Mouse (Mus musculus) ES-Bruce4 (cell line): ENCODE measurements around the gene Elfn2.

Experiments used
- CTCF ChIP-seq: IDR thresholded peaks from one replicate; pipeline ENCODE4 v1.8.1; 2011; ENCODE audit warnings: low read depth, low read length
- EP300 ChIP-seq: IDR thresholded peaks from 2 replicates; pipeline ENCODE4 v1.6.1; 2011; ENCODE audit warnings: low read depth, low read length; ENCODE audit not compliant: insufficient read depth

DNA sequence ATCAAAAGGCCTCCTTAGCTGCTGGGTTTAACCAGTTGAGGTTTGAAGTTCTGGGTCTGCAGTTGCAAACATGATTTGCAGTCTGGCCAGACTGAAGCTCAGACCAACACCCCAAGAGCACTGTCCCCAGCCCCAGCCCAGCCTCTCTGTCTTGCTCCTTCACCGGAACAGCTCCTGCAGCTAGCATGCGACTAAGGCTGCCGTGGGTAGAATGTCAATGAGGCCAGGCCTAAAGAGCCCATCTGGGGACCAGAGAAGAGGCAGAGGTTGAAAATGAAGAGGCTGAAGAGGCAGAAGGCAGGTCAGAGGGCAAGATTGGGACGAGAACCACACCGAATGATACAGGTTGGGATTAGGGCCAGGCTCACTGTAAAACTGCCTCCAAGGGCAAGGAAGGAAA, 85.2 kb downstream of the Elfn2 start:
- no peak for TF ChIP-seq EP300
- no peak for TF ChIP-seq CTCF
